17 mouse cellular contexts compared by ENCODE assay signal in the genomic region with DNA sequence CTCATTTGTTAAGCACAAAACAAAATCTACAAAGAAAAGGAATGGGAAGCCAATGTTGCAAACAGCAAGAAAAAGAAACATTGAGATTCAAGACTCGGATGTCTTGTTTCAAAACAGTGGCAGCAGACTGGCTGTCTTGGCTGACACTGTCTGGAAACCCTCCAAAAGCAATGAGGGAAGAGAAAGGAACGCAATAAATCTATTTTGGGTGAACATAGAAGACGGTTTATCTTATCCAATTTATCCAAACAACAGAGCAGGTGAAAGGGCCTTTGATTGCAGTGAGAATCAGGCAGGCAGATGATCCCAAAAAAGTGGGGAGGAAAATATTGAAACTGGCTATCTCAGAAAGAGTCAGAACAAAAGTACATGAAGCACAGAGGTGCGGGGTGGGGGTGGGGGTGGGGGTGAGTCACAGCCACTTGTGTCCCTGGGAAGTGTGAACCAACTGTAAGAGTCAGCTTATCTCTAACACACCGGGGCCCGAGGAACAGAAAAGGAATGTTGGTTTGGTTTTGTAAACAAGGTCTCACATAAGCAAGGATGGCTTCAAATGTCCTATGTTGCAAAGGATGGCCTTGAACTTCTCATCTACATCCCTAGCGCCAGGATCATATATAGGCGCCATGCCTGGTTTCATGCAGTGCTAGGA. TPM values are rescaled to one million over a fixed set of nuclear protein-coding genes. Genes with fewer than 3 reads are reported as not detected.
DNase-seq lines count a peak whose midpoint lies in the region; ATAC-seq and TF ChIP-seq lines count a peak whose summit lies in the region.
"Had no signal": no experiment of that assay in that cellular context is flagged by ENCODE, and none has a peak within 500 bp of the region (broad histone marks: within the 10 kb centered on the region; RNA-seq: fewer than 3 reads in every experiment).

No protein-coding gene starts in this region.

- no peaks in the 10 kb centered on the region for H3K9me3 ChIP-seq in lung, postnatal 0 days (ENCODE audit: low read length)
- 0 out of 2 replicates have a peak, but pooled peaks cover 2% of the 10 kb centered on the region for H3K9me3 ChIP-seq in heart, embryonic 13.5 days
- H3K9me3 ChIP-seq in intestine, postnatal 0 days (ENCODE audit: control insufficient read depth): no peaks in the 10 kb centered on the region
- H3K9me3 ChIP-seq: forebrain, embryonic 12.5 days had no signal

- no peaks in the 10 kb centered on the region for H3K4me1 ChIP-seq in lung, postnatal 0 days (ENCODE audit: insufficient read depth, low read depth, low read length)
- H3K4me1 ChIP-seq in heart, embryonic 13.5 days: peaks cover 34% of the 10 kb centered on the region
- H3K4me1 ChIP-seq in testis, adult 2 months (ENCODE audit: control insufficient read depth, insufficient read depth, low read length): peaks cover 4% of the 10 kb centered on the region
- no peaks in the 10 kb centered on the region; the same call in 1 of the 2 replicates for H3K4me1 ChIP-seq in intestine, postnatal 0 days (replicated peaks; ENCODE audit: control insufficient read depth, insufficient read depth, low read length)
- H3K4me1 ChIP-seq: forebrain, embryonic 12.5 days had no signal

- no peak overlapping the region for H3K9ac ChIP-seq in lung, postnatal 0 days (replicated peaks; ENCODE audit: low read depth)
- H3K9ac ChIP-seq in heart, embryonic 13.5 days: peak overlapping the region; percentile 47; the same call in 1 of the 2 replicates
- H3K9ac ChIP-seq in intestine, postnatal 0 days (ENCODE audit: low read depth, low read length): no peak overlapping the region
- H3K9ac ChIP-seq: forebrain, embryonic 12.5 days; hindbrain, embryonic 14.5 days had no signal

- no peak overlapping the region for H3K4me3 ChIP-seq in lung, postnatal 0 days (ENCODE audit: low read depth, low read length)
- 0 out of 2 replicates have a peak overlapping the region, but pooled peaks have one; percentile 10 for H3K4me3 ChIP-seq in heart, embryonic 13.5 days
- no peak overlapping the region for H3K4me3 ChIP-seq in testis, adult 2 months (ENCODE audit: control insufficient read depth, low read depth, low read length)
- H3K4me3 ChIP-seq in intestine, postnatal 0 days (ENCODE audit: low read depth, low read length): no peak overlapping the region
- H3K4me3 ChIP-seq: forebrain, embryonic 12.5 days had no signal

- no peak overlapping the region for H3K4me2 ChIP-seq in lung, postnatal 0 days (replicated peaks; ENCODE audit: low read depth, low read length)
- H3K4me2 ChIP-seq in heart, embryonic 13.5 days: peak overlapping the region; percentile 47
- H3K4me2 ChIP-seq in intestine, postnatal 0 days (replicated peaks; ENCODE audit: low read depth): no peak overlapping the region
- H3K4me2 ChIP-seq: forebrain, embryonic 12.5 days; hindbrain, embryonic 14.5 days had no signal

- peak; percentile 48 for DNase-seq in adrenal gland, postnatal 14 days
- no peak for DNase-seq in adrenal gland, postnatal 25 days
- DNase-seq in lung, postnatal 0 days (ENCODE audit: low spot score): peak; percentile 57
- no peak for DNase-seq in lung, adult 18-20 months
- DNase-seq in ovary, postnatal 14 days (ENCODE audit: low spot score): no peak
- DNase-seq: cerebellum, adult 8-10 months; gastrocnemius, postnatal 14 days; liver had no signal

- TF ChIP-seq CTCF in lung, postnatal 0 days (IDR thresholded peaks at IDR 0.05): no peak
- TF ChIP-seq CTCF in testis, adult 2 months (IDR thresholded peaks at IDR 0.05; ENCODE audit: control insufficient read depth, insufficient read depth, insufficient replicate concordance, low read depth, low read length): no peak
- TF ChIP-seq CTCF in intestine, postnatal 0 days (IDR thresholded peaks at IDR 0.05; ENCODE audit: low read depth): no peak

- no peaks in the 10 kb centered on the region for H3K27me3 ChIP-seq in lung, postnatal 0 days (replicated peaks; ENCODE audit: insufficient read depth, low read length)
- H3K27me3 ChIP-seq in heart, embryonic 13.5 days (replicated peaks): peaks cover 4% of the 10 kb centered on the region; the same call in 1 of the 2 replicates
- no peaks in the 10 kb centered on the region for H3K27me3 ChIP-seq in testis, adult 2 months (ENCODE audit: control insufficient read depth, insufficient read depth, low read length)
- no peaks in the 10 kb centered on the region for H3K27me3 ChIP-seq in intestine, postnatal 0 days (replicated peaks; ENCODE audit: control insufficient read depth, insufficient read depth, low read length)

- ATAC-seq in lung, postnatal 0 days: peak; percentile 54; the same call in 1 of the 2 replicates
- ATAC-seq in heart, embryonic 13.5 days (ENCODE audit: extremely low read depth, insufficient number of reproducible peaks, low FRiP score, low TSS enrichment): no peak; the same call in 1 of the 2 replicates
- ATAC-seq in intestine, postnatal 0 days: no peak

- TF ChIP-seq POLR2A in testis, adult 2 months (IDR thresholded peaks at IDR 0.05; ENCODE audit: control insufficient read depth, low read depth, low read length): no peak

- no peak for TF ChIP-seq EP300 in lung, postnatal 0 days (IDR thresholded peaks at IDR 0.05)

- H3K36me3 ChIP-seq in lung, postnatal 0 days (ENCODE audit: insufficient read depth, low read length): no peaks in the 10 kb centered on the region
- H3K36me3 ChIP-seq in heart, embryonic 13.5 days: no peaks in the 10 kb centered on the region
- no peaks in the 10 kb centered on the region for H3K36me3 ChIP-seq in testis, adult 2 months (ENCODE audit: control insufficient read depth, insufficient read depth, low read length)
- H3K36me3 ChIP-seq in intestine, postnatal 0 days (ENCODE audit: control insufficient read depth, insufficient read depth): no peaks in the 10 kb centered on the region
- H3K36me3 ChIP-seq: forebrain, embryonic 12.5 days had no signal

- H3K27ac ChIP-seq in lung, postnatal 0 days (ENCODE audit: low read length): no peak overlapping the region
- H3K27ac ChIP-seq in heart, embryonic 13.5 days (replicated peaks): peak overlapping the region; percentile 57
- H3K27ac ChIP-seq in testis, adult 2 months (ENCODE audit: control insufficient read depth, insufficient read depth, low read depth, low read length): peak overlapping the region; percentile 53; the same call in 1 of the 2 replicates
- no peak overlapping the region for H3K27ac ChIP-seq in intestine, postnatal 0 days (ENCODE audit: low read depth, low read length)
- H3K27ac ChIP-seq: forebrain, embryonic 12.5 days; hindbrain, embryonic 14.5 days; kidney, postnatal 0 days had no signal

- 37% methylated on average over 8 of the region's 8 CpGs for WGBS in lung, postnatal 0 days
- WGBS in heart, embryonic 13.5 days: 27% methylated on average over 8 of the region's 8 CpGs
- 49% methylated on average over 8 of the region's 8 CpGs for WGBS in intestine, postnatal 0 days

RNA-seq across cellular contexts. Expression of a gene that starts 8.3 kb away (rescaled TPM):
- 31.3 and 35.6 TPM in 2 replicates for total RNA-seq in adrenal gland, postnatal 14 days (2021)
- total RNA-seq in adrenal gland, postnatal 25 days (2021): 31.5 and 33.9 TPM in 2 replicates
- 53.5 and 53.6 TPM in 2 replicates for polyA plus RNA-seq in lung, postnatal 0 days (2015; fragmentation: Nextera tagmentation; extraction: Ambion mirVana)
- 90.9 and 97.5 TPM in 2 replicates for polyA plus RNA-seq in heart, embryonic 13.5 days (2015; fragmentation: Nextera tagmentation; extraction: Ambion mirVana)
- 12.8 and 14.8 TPM in 2 replicates for polyA plus RNA-seq in testis, adult 2 months (2012; rRNA removed)
- 130 and 131 TPM in 2 replicates for polyA plus RNA-seq in intestine, postnatal 0 days (2015; fragmentation: Nextera tagmentation; extraction: Ambion mirVana)

RNA-seq across cellular contexts. Expression of a gene that starts 46.1 kb away (rescaled TPM):
- total RNA-seq in adrenal gland, postnatal 14 days (2021): 32.9 and 35.9 TPM in 2 replicates
- total RNA-seq in adrenal gland, postnatal 25 days (2021): 19.4 and 19.9 TPM in 2 replicates
- polyA plus RNA-seq in lung, postnatal 0 days (2015; fragmentation: Nextera tagmentation; extraction: Ambion mirVana): 2.0 and 2.4 TPM in 2 replicates
- 12.8 and 13.3 TPM in 2 replicates for polyA plus RNA-seq in heart, embryonic 13.5 days (2015; fragmentation: Nextera tagmentation; extraction: Ambion mirVana)
- 0.78 and 0.84 TPM in 2 replicates for polyA plus RNA-seq in testis, adult 2 months (2012; rRNA removed)
- polyA plus RNA-seq in intestine, postnatal 0 days (2015; fragmentation: Nextera tagmentation; extraction: Ambion mirVana): 5.0 and 5.1 TPM in 2 replicates

RNA-seq across cellular contexts. Expression of a gene that starts 56.1 kb away (rescaled TPM):
- total RNA-seq in adrenal gland, postnatal 14 days (2021): not detected in 2 replicates
- total RNA-seq in adrenal gland, postnatal 25 days (2021): not detected in 2 replicates
- polyA plus RNA-seq in lung, postnatal 0 days (2015; fragmentation: Nextera tagmentation; extraction: Ambion mirVana): not detected in 2 replicates
- polyA plus RNA-seq in heart, embryonic 13.5 days (2015; fragmentation: Nextera tagmentation; extraction: Ambion mirVana): 0.07 TPM in 1 of 2 replicates, not detected in the other
- 0.09 TPM in 1 of 2 replicates, not detected in the other for polyA plus RNA-seq in testis, adult 2 months (2012; rRNA removed)
- polyA plus RNA-seq in intestine, postnatal 0 days (2015; fragmentation: Nextera tagmentation; extraction: Ambion mirVana): 53.2 and 63.2 TPM in 2 replicates
- total RNA-seq: adrenal gland, adult 18-20 months; gastrocnemius, postnatal 14 days had no signal
- polyA plus RNA-seq: C2C12; embryonic facial prominence, embryonic 11.5 days; hindbrain, embryonic 14.5 days; kidney, postnatal 0 days had no signal

Comparison
In these comparisons a context has a peak if more than half of its experiments do, and no peak if none do; other contexts are left out.
1. DNase-seq: peak in adrenal gland, postnatal 14 days (single experiment) and lung, postnatal 0 days (single experiment); none in adrenal gland, postnatal 25 days (single experiment), lung, adult 18-20 months (0 of 2) and ovary, postnatal 14 days (single experiment).
2. H3K27ac ChIP-seq: peak in heart, embryonic 13.5 days (single experiment) and testis, adult 2 months (single experiment); none in lung, postnatal 0 days (single experiment) and intestine, postnatal 0 days (single experiment).
3. RNA of a gene that starts 56.1 kb away (polyA plus RNA-seq): 53.2 to 63.2 TPM in intestine, postnatal 0 days; 0.09 TPM in testis, adult 2 months, 0.07 TPM in heart, embryonic 13.5 days and not detected in lung, postnatal 0 days; every median in the first group is over 10 times any median in the second.